Mouse (Mus musculus) kidney, adult 2 months (tissue): ENCODE measurements at regions not wholly inside any gene's neighbourhood (a gene's known extent, or its start where the extent isn't known, plus 50 kb on each side); places are given as distances from the start of the nearest gene placed in this dataset.

Experiments
- CTCF ChIP-seq: fragments of 200-500 bp; conservative IDR thresholded peaks from 2 replicates; pipeline ENCODE4 v1.5.1; 2011; ENCODE audit warnings: low read depth, mild to moderate bottlenecking, control low read depth, low read length, moderate library complexity, mixed read lengths; ENCODE audit not compliant: insufficient read depth, insufficient read length
- POLR2A ChIP-seq: fragments of 200-500 bp; IDR thresholded peaks from one replicate; pipeline ENCODE4 v1.6.1; 2011; ENCODE audit warnings: low read depth, low read length, control low read depth

DNA sequence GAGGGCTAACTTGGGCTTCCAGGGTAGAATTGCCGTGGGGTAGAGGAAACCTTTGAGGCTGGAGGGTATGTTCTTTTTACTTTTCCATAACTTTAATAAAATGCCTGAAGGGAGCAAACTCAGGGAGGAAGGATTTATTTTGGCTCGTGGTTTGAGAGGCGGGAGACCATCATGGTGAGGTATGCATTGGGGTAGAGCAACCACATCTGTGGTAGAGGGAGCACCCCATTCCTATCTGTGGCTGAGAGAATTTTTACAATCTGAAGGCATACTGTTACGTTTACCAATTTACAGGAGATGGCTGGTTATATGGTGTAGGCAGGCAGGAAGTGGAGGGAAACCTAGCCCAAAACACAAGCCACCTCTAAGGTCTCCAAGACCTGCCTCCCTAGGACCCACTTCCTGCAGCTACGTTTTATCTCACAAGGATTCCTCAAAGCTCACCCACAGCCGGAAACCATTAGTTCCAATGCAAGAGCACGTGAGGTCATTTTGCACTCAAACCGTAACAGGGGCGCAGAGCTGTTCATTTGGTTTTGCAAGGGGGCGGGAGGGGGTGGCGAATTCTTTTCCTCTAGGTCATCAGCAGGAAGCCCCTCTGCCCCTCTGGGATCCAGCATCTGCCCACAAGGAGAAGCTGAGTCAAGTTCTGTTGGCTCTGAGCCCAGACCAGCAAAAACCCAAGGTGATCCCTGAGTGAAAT, 224.7 kb upstream of the Ankrd55 start:
- no peak for TF ChIP-seq POLR2A
- no peak for TF ChIP-seq CTCF
